Mouse (Mus musculus): ENCODE data around the gene Mturn.

DNA sequence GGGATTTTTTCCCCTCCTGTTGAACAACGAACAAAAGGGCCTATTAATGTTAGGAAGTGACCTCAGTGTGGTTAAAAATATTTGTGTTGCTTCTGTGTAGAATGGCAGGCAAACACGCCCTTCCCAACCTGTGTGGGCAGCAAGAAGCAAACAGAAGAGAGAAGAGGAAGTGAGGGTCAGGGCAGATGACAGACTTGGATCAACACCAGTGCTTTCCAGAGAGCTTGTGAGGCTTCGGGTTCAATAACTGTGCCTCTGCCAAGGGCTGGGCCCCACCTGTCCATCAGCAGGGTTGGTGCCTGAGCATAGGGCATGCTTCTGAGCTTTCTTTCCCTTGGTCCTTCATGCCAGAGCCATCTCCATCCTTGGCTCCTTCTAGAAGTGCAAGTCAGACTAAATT, 70.7 kb downstream of the Mturn start:
- TF ChIP-seq TAL1 (IDR thresholded peaks at IDR 0.05; ENCODE audit: low read length) (no peak), GATA1 (IDR thresholded peaks at IDR 0.05; ENCODE audit: low read length) (no peak)

Measured in erythroblast, embryonic 14.5 days (primary cell).